Mouse (Mus musculus): Measurements from ENCODE around the gene Aven. TPM values are rescaled to one million over a fixed set of nuclear protein-coding genes. Genes with fewer than 3 reads are reported as not detected.

Aven gene
- total RNA-seq, 2 experiments from 2014 or later = 9.7 to 9.9 TPM

GRCm38 (mm10) chr2:112541695-112542285 is 49.0 kb downstream of the Aven start:
- peak; percentile 11 to 19 for DNase-seq (ENCODE audit: low spot score in 2 of 2)

DNA sequence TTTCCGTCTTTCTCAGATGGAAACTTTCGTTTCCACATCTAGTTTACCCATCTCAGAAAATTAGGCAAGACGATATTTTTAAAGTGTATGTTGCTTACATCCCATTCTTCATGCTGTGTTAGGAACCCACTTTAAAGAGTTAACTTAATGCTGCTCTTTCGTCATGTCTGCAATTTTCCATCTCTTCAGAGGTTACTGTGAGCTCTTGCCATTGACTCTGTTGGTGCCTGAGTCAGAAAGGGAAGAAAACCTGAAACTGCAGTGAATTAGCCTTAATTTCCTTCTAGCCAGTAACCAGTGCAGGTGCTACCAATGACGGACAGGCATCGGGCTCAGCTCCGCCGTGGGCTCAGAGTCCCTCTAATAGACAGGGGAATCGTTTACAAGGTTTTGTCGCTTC is 63.8 kb downstream of the Aven start:
- DNase-seq (ENCODE audit: low spot score in 2 of 2) = no peak

GRCm38 (mm10) chr2:112557453-112557852 is 64.7 kb downstream of the Aven start:
- DNase-seq (ENCODE audit: low spot score in 2 of 2) = no peak

GRCm38 (mm10) chr2:112561549-112561948 is 68.8 kb downstream of the Aven start:
- DNase-seq (ENCODE audit: low spot score in 2 of 2) = no peak

- no peak for DNase-seq (ENCODE audit: low spot score in 2 of 2)
Measured at GRCm38 (mm10) chr2:112565060-112565459, 72.3 kb downstream of the Aven start.

- no peak for DNase-seq (ENCODE audit: low spot score in 2 of 2)
Measured at GRCm38 (mm10) chr2:112566290-112567085, 73.7 kb downstream of the Aven start.

GRCm38 (mm10) chr2:112567786-112568185 is 75.0 kb downstream of the Aven start:
- DNase-seq (ENCODE audit: low spot score in 2 of 2) = no peak

GRCm38 (mm10) chr2:112590985-112591384 is 98.2 kb downstream of the Aven start:
- DNase-seq (ENCODE audit: low spot score in 2 of 2) = no peak

GRCm38 (mm10) chr2:112591451-112591871 is 98.7 kb downstream of the Aven start:
- peak; percentile 36 to 54 for DNase-seq (ENCODE audit: low spot score in 2 of 2)

GRCm38 (mm10) chr2:112593322-112593721 is 100.6 kb downstream of the Aven start:
- DNase-seq (ENCODE audit: low spot score in 2 of 2) = no peak

DNA sequence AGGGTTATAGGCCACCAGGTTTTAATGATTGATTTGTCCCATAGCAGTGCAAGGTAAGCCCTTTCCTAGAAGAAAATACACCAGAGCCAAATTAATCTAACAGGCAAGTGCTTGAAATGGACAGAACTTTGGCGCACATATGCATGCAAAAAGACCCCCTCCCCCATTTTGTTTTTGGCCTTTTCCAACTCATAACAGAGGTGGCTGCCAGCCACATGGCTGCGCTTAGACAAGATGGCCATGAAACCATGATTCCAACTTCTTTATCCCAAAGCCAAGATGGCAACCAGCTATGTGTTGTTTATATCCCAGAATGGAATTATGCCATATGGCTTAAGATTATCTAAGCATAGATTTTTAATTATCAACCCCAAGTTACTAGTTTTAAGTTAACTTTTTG is 101.0 kb downstream of the Aven start:
- no peak for DNase-seq (ENCODE audit: low spot score in 2 of 2)

DNA sequence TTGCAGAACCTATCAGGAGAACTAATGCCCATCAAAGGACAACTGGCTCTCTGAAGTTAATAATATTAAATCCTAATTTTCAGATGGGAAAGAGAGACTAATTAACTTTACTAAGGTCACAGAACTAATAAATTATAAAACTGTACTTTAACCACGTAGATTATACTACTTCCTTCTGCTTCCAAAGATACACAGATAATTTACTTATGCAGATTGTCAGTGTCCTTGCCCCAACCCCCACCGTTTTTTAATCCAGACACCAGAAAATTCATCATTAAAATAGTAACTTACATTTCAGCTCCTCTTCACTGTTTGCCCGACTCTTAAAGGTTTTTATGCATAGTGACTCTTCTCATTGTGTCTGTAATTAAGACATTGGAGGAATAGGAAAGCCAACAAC is 103.0 kb downstream of the Aven start:
- no peak for DNase-seq (ENCODE audit: low spot score in 2 of 2)

DNA sequence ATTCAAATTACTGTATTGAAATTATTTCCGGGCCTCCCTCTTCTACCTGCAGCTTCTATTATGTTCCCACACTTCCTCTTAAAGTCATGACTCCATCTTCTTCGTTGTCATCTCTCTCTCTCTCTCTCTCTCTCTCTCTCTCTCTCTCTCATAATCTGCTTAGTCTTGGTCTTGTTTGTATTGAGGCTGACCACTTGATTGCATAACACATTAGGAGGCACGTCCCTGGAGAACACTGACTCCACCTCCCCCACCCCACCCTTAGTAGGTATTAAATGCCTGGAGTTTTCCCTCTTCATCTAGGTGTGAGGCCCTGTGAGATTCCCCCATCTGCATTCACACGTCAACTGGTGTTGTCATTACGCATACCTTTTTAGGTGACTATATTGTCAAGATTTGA is 103.7 kb downstream of the Aven start:
- DNase-seq (ENCODE audit: low spot score in 2 of 2) = no peak

GRCm38 (mm10) chr2:112597064-112597463 is 104.3 kb downstream of the Aven start:
- DNase-seq (ENCODE audit: low spot score in 2 of 2) = no peak

DNA sequence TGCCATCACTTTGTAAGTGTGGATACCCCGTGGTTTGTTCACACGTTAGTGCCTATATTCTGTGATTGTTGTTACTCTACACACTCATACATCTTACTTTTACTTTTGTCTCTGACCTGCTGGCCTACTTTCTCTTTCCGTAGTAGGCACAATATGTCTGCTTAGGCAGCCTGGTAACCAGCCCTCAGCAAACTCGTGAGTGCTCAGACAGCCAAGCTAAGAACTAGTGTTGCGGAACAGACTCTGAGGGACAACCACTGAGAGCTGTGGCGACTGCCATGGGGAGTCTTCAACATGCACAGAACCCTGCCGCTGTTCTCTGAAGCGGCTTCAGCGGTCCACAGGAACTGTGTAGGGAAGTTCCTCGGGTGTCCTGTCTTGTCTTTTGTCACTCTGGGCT is 107.5 kb downstream of the Aven start:
- DNase-seq (ENCODE audit: low spot score in 2 of 2) = no peak

GRCm38 (mm10) chr2:112602487-112602886 is 109.7 kb downstream of the Aven start:
- peak in 1 of 2 experiments; percentile 13 for DNase-seq (ENCODE audit: low spot score in 2 of 2)

GRCm38 (mm10) chr2:112606536-112606935 is 113.8 kb downstream of the Aven start:
- DNase-seq (ENCODE audit: low spot score in 2 of 2) = no peak

DNA sequence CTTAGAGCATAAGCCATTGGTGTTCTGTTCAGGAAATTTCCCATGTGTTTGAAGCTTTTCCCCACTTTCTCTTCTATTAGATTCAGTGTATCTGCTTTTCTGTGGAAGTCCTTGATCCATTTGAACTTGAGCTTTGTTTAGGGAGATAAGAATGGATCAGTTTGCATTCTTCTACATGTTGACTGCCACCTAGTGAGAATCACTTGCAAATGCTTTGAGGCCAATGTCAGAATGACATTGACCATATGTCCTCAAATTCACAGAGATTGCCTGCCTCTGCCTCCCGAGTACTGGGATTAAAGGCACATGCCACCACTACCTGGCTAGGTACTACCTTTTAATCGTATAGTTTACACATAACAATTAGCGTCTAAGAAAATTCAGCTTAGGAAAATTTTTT is 119.9 kb downstream of the Aven start:
- no peak for DNase-seq (ENCODE audit: low spot score in 2 of 2)

- no peak for DNase-seq (ENCODE audit: low spot score in 2 of 2)
Measured at GRCm38 (mm10) chr2:112614375-112614774, 121.6 kb downstream of the Aven start.

DNA sequence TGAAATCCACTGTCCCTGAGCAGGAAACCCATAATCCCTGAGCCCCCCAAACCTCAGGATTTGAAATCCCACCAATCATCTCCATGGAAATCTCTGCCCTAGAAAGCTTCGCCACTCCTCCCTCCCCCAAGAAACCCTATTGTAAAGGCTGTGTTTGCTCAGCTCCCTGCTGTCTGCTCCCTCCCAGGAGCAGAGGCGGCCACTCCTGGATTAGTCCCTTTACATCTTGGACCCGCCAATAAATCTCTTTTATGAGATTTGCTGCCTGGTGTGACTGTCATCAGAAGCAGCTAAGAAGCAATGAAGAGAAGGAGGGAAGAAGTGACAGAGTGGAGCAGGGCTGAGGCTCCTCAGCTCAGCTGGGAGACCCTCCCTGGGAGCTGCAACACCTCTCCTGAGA is 124.4 kb downstream of the Aven start:
- no peak for DNase-seq (ENCODE audit: low spot score in 2 of 2)

DNA sequence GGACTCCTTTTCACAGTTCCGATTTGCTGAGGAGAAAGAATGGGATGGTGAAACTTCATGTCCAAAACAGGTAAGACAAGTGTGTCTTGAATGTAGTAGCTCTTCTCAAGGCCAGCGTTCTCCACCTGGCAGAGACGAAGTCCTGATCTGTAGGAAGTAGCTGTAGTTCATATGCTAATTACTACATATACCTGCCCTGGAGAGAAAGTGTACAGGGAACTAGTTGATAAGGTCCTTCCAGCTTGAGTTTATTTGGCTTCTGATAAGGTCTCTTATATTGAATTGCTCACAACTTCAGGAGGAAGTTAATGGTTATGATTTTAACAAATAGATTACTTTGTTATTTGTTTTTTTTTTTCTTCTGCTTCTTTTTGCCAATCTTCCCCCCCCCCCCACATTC is 132.4 kb downstream of the Aven start:
- no peak for DNase-seq (ENCODE audit: low spot score in 2 of 2)

GRCm38 (mm10) chr2:112630669-112631068 is 137.9 kb downstream of the Aven start:
- no peak for DNase-seq (ENCODE audit: low spot score in 2 of 2)

- peak; percentile 49 to 59 for DNase-seq (ENCODE audit: low spot score in 2 of 2)
Measured at GRCm38 (mm10) chr2:112632536-112632935, 139.8 kb downstream of the Aven start.

Data from left cerebral cortex, adult 18-20 months (tissue).